12 mouse cellular contexts compared by ENCODE assay signal in the genomic region with DNA sequence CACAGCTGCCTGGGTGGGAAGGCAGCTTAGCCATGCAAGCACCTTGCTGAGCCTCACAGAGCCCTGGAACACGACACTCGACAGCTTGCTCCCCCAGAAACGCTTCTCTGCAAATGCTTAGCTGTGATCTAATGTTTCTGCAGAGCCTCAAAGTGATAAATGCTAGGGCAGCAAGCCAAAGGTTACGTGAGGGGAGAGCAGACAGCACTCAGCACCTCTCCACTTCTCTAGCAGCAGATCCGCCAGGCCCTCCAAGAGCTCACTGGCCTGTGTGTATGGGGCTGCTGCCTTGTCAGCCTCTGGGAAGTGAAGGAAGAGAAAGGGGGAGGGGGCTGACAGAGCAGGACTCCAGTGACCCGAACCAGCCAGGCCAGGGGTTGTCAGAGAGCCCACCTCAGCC. TPM values are rescaled to one million over a fixed set of nuclear protein-coding genes. Genes with fewer than 3 reads are reported as not detected.
DNase-seq lines count a peak whose midpoint lies in the region; ATAC-seq and TF ChIP-seq lines count a peak whose summit lies in the region.
"Had no signal": no experiment of that assay in that cellular context is flagged by ENCODE, and none has a peak within 500 bp of the region (broad histone marks: within the 10 kb centered on the region; RNA-seq: fewer than 3 reads in every experiment).

No protein-coding gene starts in this region.

- no peaks in the 10 kb centered on the region for H3K9me3 ChIP-seq in heart, embryonic 16.5 days (replicated peaks; ENCODE audit: control insufficient read depth, low read length)
- no peaks in the 10 kb centered on the region for H3K9me3 ChIP-seq in liver, postnatal 0 days (ENCODE audit: low read length)
- H3K9me3 ChIP-seq: limb, embryonic 12.5 days had no signal

- peak; percentile 40 for DNase-seq in gastrocnemius, postnatal 10 days
- no peak for DNase-seq in gastrocnemius, postnatal 36 days
- peak; percentile 83 for DNase-seq in MN1 (ENCODE audit: low spot score)
- peak; percentile 90 for DNase-seq in brain, adult 2 months (ENCODE audit: low read depth, low spot score)
- no peak for DNase-seq in liver, postnatal 0 days
- no peak for DNase-seq in layer of hippocampus, adult 18-20 months (ENCODE audit: low spot score in 2 of 2)
- DNase-seq: lung, embryonic 14.5 days; retina, postnatal 1 day had no signal

- no peak for TF ChIP-seq EP300 in liver, postnatal 0 days (IDR thresholded peaks at IDR 0.05; ENCODE audit: low read depth)

- H3K9ac ChIP-seq in heart, embryonic 16.5 days (ENCODE audit: low read length): no peak overlapping the region
- H3K9ac ChIP-seq in liver, postnatal 0 days (replicated peaks): no peak overlapping the region
- H3K9ac ChIP-seq: limb, embryonic 12.5 days; lung, embryonic 14.5 days had no signal

- intact Hi-C loops in gastrocnemius, postnatal 36 days (cut with DNase I): no loop called here

- 0 out of 2 replicates have a peak overlapping the region, but pooled peaks have one; percentile 7 for H3K4me2 ChIP-seq in heart, embryonic 16.5 days (ENCODE audit: low read depth, low read length)
- no peak overlapping the region for H3K4me2 ChIP-seq in liver, postnatal 0 days (ENCODE audit: low read depth, low read length)
- H3K4me2 ChIP-seq: limb, embryonic 12.5 days; lung, embryonic 14.5 days had no signal

- peaks cover 25% of the 10 kb centered on the region for H3K4me1 ChIP-seq in heart, embryonic 16.5 days (ENCODE audit: control insufficient read depth, insufficient read depth, low read length)
- H3K4me1 ChIP-seq in liver, postnatal 0 days (ENCODE audit: insufficient read depth): no peaks in the 10 kb centered on the region

- no peaks in the 10 kb centered on the region for H3K36me3 ChIP-seq in heart, embryonic 16.5 days (ENCODE audit: control insufficient read depth, insufficient read depth)
- H3K36me3 ChIP-seq in liver, postnatal 0 days (replicated peaks; ENCODE audit: insufficient read depth, low read length): peaks cover 7% of the 10 kb centered on the region

- H3K27ac ChIP-seq in heart, embryonic 16.5 days (ENCODE audit: low read length): peak overlapping the region; percentile 62
- no peak overlapping the region for H3K27ac ChIP-seq in liver, postnatal 0 days (ENCODE audit: low read depth)
- H3K27ac ChIP-seq: hindbrain, postnatal 0 days; limb, embryonic 12.5 days had no signal

- no peaks in the 10 kb centered on the region for H3K27me3 ChIP-seq in heart, embryonic 16.5 days (ENCODE audit: control insufficient read depth, insufficient read depth, low read length)
- H3K27me3 ChIP-seq in liver, postnatal 0 days (ENCODE audit: insufficient read depth, low read length): no peaks in the 10 kb centered on the region
- H3K27me3 ChIP-seq: limb, embryonic 12.5 days had no signal

- WGBS in heart, embryonic 16.5 days: 30% methylated on average over 6 of the region's 6 CpGs
- WGBS in liver, postnatal 0 days (ENCODE audit: insufficient replicate concordance): 74% methylated on average over 6 of the region's 6 CpGs

- ATAC-seq in heart, embryonic 16.5 days (replicated peaks; ENCODE audit: extremely low read depth, insufficient read depth, low FRiP score): peak; percentile 89
- ATAC-seq in liver, postnatal 0 days: no peak
- ATAC-seq: hindbrain, postnatal 0 days had no signal

- no peak overlapping the region for H3K4me3 ChIP-seq in heart, embryonic 16.5 days (ENCODE audit: low read length)
- no peak overlapping the region for H3K4me3 ChIP-seq in liver, postnatal 0 days (ENCODE audit: low read depth, low read length)
- H3K4me3 ChIP-seq: limb, embryonic 12.5 days had no signal

- no peak for TF ChIP-seq CTCF in liver, postnatal 0 days (IDR thresholded peaks at IDR 0.05; ENCODE audit: low read depth)

RNA-seq across cellular contexts. Expression of a gene that starts 27.1 kb away (rescaled TPM):
- total RNA-seq in gastrocnemius, postnatal 10 days (2021): 10 to 100 TPM; 32.8 to 33.5 TPM
- 10 to 100 TPM; 17.8 to 19.1 TPM for total RNA-seq in gastrocnemius, postnatal 36 days (2021)
- polyA plus RNA-seq in heart, embryonic 16.5 days (2015; fragmentation: Nextera tagmentation; extraction: Ambion mirVana): 18.6 and 21.6 TPM in 2 replicates
- polyA plus RNA-seq in liver, postnatal 0 days (2015; fragmentation: Nextera tagmentation; extraction: Ambion mirVana): 6.3 and 7.1 TPM in 2 replicates
- total RNA-seq in layer of hippocampus, adult 18-20 months (2021): 10 to 100 TPM; 34.4 to 34.7 TPM

RNA-seq across cellular contexts. Expression of a gene that starts 36.2 kb away (rescaled TPM):
- under 1 TPM in 1 of 2 experiments, not detected in 1; 0.12 TPM for total RNA-seq in gastrocnemius, postnatal 10 days (2021)
- under 1 TPM; 0.10 to 0.20 TPM for total RNA-seq in gastrocnemius, postnatal 36 days (2021)
- polyA plus RNA-seq in heart, embryonic 16.5 days (2015; fragmentation: Nextera tagmentation; extraction: Ambion mirVana): 0.08 TPM in 1 of 2 replicates, not detected in the other
- polyA plus RNA-seq in liver, postnatal 0 days (2015; fragmentation: Nextera tagmentation; extraction: Ambion mirVana): not detected in 2 replicates
- 10 to 100 TPM; 30.8 to 35.9 TPM for total RNA-seq in layer of hippocampus, adult 18-20 months (2021)
- total RNA-seq: megakaryocyte-erythroid progenitor cell, adult 5-6 weeks had no signal
- polyA plus RNA-seq: lung, embryonic 14.5 days had no signal

Comparison
In these comparisons a context has a peak if more than half of its experiments do, and no peak if none do; other contexts are left out.
1. DNase-seq: peak in gastrocnemius, postnatal 10 days (single experiment), MN1 (single experiment) and brain, adult 2 months (single experiment); none in gastrocnemius, postnatal 36 days (0 of 2), liver, postnatal 0 days (single experiment) and layer of hippocampus, adult 18-20 months (0 of 2).
2. RNA of a gene that starts 36.2 kb away (total RNA-seq): 30.8 to 35.9 TPM in layer of hippocampus, adult 18-20 months; 0.10 to 0.20 TPM in gastrocnemius, postnatal 36 days and 0.12 TPM in gastrocnemius, postnatal 10 days; every median in the first group is over 10 times any median in the second.